Mouse (Mus musculus) lung, adult 2 months (tissue): Measurements from ENCODE around the gene Ago1. TPM values are rescaled to one million over a fixed set of nuclear protein-coding genes. Genes with fewer than 3 reads are reported as not detected.

Experiments used
- DNase-seq: peaks from one replicate; pipeline ENCODE4 v3.0.0; 2022
- H3K4me1 ChIP-seq: fragments of 200-500 bp; 2 replicates; pipeline ENCODE4 v1.6.1; 2011; ENCODE audit warnings: low read length; ENCODE audit not compliant: control insufficient read depth, insufficient read depth
- H3K4me3 ChIP-seq: fragments of 200-500 bp; replicated peaks from 2 replicates; pipeline ENCODE3; 2011; ENCODE audit warnings: low read depth, mild to moderate bottlenecking, control low read depth, low read length; ENCODE audit errors: extremely low read depth
- CTCF ChIP-seq: fragments of 200-500 bp; IDR thresholded peaks from 2 replicates; pipeline ENCODE4 v1.5.1; 2011; ENCODE audit warnings: mild to moderate bottlenecking, low read length, control low read depth; ENCODE audit not compliant: insufficient read depth
- POLR2A ChIP-seq: fragments of 200-500 bp; IDR thresholded peaks from 2 replicates; pipeline ENCODE4 v1.6.1; 2011; ENCODE audit warnings: low read depth, mild to moderate bottlenecking, control low read depth, low read length, borderline replicate concordance; ENCODE audit errors: extremely low read depth
- WGBS: fragments of 180-500 bp; shearing (Covaris S2); methylation state at CpG from one replicate; pipeline ENCODE4 v1.1.7; 2018; 5-methylcytosine and 5-hydroxymethylcytosine counted together
- polyA plus RNA-seq: library from polyadenylated mRNA; depleted of rRNA; stranded (reverse); fragments of >200 nt; gene quantifications from 2 replicates; pipeline ENCODE4 v1.2.3, GENCODE M21; 2012; rRNA removed

Gene Ago1
- polyA plus RNA-seq, 1 experiment, result 35.0 TPM

DNA sequence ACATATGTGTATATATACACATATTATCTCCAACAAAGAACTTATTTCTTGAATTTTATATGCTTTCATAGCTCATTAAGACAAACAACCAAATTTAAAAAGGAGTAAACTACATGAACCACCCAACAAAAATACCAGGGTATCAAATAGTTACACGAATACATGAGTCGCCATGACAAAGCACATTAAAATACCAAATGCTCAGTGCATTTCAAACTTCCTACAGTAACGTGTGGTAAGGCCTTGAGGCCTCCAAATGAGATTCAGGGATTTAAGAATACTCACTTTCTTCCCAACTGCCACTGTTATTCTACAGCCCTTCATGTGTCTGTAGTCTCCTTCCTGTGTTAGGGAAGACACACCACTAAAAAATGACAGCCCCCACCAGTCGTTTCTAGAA is 36.6 kb downstream of the Ago1 start:
- Histone ChIP-seq H3K4me1 (no peaks in the 10 kb centered on the region), H3K4me3 (no peak overlapping the region)
- no peak for DNase-seq
- no peak for TF ChIP-seq CTCF
- TF ChIP-seq POLR2A, result no peak
- 78% methylated on average over 4 of the region's 4 CpGs for WGBS

DNA sequence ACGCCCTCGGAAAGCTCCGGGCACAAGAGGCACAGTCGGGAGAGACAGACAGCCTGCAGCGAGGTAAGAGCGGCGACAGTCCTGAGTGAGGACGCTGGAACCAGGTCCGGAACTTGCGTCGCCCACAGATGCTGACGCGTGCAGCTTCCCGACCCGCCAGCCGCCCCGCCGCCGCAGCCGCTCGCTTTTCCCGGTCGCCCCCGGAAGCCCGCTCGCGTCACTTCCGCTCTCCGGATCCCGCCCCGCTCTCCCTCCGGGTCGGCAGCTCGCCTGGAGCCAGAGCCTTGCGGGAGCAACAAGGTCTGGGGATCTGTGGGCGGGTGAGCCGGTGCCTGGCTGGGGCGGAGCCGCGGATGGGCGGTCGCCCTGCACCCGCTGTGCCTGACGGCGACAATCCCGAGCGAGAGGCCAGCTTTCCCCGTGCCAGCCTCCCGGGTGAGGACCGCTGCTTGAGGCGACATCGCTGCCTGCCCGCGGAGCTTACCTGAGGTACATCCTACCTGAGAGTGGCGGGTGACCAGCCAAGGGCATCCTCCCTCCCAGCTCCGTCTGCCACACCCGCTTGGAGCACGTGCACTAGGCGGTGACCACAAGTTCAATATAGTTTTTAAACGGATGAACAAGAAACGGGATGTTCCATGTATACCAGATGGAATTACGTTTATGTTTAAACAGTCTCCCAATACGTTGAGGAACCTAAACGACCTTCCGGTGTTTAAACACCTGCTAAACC is 38.9 kb downstream of the Ago1 start, which contains the start of gene Ago3:
Gene Ago3, minus strand, starts transcription at position 210 of the 733 bp plus-strand sequence.
- under 1% methylated on average over 65 of the region's 65 CpGs for WGBS
- TF ChIP-seq CTCF (no peak), POLR2A (peak; percentile 86; the same call in 1 of the 2 replicates)
- Histone ChIP-seq H3K4me1 (no peaks in the 10 kb centered on the region), H3K4me3 (peak within 1 kb of the TSS; percentile 86)
- peak; percentile 96 for DNase-seq

DNA sequence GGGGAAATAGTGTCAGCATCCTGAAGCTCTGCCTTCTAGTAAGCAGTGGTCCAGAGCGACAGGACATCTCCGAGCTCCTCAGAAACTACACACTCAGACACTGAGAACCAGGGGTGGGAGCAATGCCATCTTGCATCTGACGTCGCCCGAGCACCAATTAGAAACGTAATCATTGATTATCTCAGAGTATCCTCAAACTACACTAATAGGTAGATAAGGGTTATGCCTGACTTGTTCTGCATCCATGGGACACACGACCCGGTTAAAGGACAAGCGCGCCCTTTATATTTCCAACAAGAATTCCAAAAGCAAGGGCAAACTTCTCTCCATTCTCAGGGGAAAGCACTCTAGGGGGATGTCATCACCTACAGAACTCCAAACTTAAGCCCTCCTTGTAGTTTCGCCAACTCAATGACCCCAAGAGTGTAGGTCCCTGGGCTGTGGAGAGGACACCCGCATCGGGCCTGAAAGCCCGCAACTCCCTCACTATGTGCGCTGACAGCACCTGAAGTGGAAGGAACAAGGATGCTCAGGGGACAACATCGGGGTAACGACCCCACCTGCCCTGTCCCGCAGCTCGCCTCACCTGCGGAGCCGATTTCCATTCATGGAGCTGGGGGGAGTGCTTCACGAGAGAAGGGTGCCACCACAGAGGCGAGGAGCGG is 39.6 kb downstream of the Ago1 start:
- Histone ChIP-seq H3K4me3 (peak overlapping the region; percentile 86), H3K4me1 (no peaks in the 10 kb centered on the region)
- TF ChIP-seq CTCF, result no peak
- no peak for TF ChIP-seq POLR2A
- WGBS, result 2% methylated on average over 24 of the region's 24 CpGs
- no peak for DNase-seq

DNA sequence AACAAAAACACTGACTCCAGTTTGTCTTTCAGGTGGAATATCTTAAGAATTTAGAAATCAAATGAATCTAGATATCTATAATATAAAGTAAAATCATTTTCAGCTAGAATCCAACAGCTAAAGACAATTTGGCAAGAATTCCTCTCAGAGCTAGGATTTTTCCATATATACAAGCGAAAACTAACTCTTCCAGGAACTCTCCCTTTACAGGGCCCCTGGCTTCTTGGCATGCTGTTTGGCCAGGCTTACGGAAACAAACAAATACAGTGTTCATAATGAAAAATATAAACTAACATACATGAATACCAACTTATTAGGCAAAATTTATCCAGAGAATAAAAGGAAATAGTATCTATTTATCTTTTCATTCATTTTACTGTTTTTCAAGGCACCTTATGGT is 44.5 kb downstream of the Ago1 start:
- 66% methylated on average over 2 of the region's 2 CpGs for WGBS
- TF ChIP-seq CTCF, result no peak
- TF ChIP-seq POLR2A, result no peak
- no peaks in the 10 kb centered on the region for H3K4me1 ChIP-seq
- no peak overlapping the region for H3K4me3 ChIP-seq
- no peak for DNase-seq

DNA sequence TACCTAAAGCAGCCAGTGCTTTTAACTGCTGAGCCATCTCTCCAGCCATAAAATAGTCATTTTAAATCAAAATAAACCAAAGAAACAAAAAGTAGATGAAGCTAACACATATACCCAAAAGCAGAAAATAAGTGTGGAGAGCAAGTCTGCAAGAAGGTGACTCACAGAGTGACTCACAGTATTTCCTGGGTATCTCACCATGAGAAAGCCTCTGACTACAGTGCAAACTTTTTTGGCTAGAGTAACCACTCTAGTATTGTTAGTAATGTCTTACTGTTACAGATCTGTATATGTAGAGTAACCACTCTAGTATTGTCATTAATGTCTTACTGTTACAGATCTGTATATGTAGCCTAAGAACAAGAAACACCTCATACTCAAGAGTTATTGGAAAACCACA is 52.7 kb downstream of the Ago1 start:
- no peaks in the 10 kb centered on the region for H3K4me1 ChIP-seq
- H3K4me3 ChIP-seq, result no peak overlapping the region
- no peak for DNase-seq
- TF ChIP-seq POLR2A (no peak), CTCF (no peak)

DNA sequence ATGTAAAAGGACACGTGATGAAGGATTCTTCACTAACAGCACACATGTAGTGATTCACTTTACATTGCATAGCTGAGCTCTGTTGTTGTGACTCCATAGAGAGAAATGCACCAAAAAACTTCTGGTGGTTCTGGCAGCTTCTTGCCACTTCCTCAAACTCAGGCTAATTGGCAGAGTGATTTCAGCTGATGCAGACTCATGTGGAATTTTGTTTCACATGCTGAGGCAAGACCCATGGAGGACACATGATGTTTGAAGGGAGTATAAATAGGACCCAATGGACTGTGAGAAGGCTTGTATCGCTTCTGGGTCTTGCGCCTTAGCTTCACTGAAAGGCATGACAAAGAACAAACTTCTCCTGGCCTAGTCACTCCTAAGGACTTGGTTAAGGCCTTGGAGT is 55.9 kb downstream of the Ago1 start:
- TF ChIP-seq POLR2A (no peak), CTCF (no peak)
- no peak overlapping the region for H3K4me3 ChIP-seq
- no peaks in the 10 kb centered on the region for H3K4me1 ChIP-seq
- DNase-seq, result no peak
- WGBS, result 89% methylated on average over 3 of the region's 3 CpGs

Other genes starting within 250 kb of the Ago1 start
- 153 and 194 TPM in 2 replicates for gene Map7d1, start 212.2 kb downstream of the Ago1 start, polyA plus RNA-seq
- gene Trappc3, start 206.3 kb downstream of the Ago1 start, polyA plus RNA-seq, result 31.7 and 51.1 TPM in 2 replicates
- gene Col8a2, start 181.8 kb downstream of the Ago1 start, polyA plus RNA-seq, result 3.5 and 4.4 TPM in 2 replicates
- gene Adprhl2, start 146.9 kb downstream of the Ago1 start, polyA plus RNA-seq, result 42.2 and 49.0 TPM in 2 replicates
- gene Tekt2, start 142.9 kb downstream of the Ago1 start, polyA plus RNA-seq, result 12.9 and 18.6 TPM in 2 replicates
- gene Ago3, start 39.0 kb downstream of the Ago1 start, polyA plus RNA-seq, result 17.6 and 23.4 TPM in 2 replicates
- gene Ago4, start 64.9 kb upstream of the Ago1 start, polyA plus RNA-seq, result 2.9 and 4.2 TPM in 2 replicates
- gene Clspn, start 88.4 kb upstream of the Ago1 start, polyA plus RNA-seq, result 0.12 and 0.44 TPM in 2 replicates
- gene 5730409E04Rik, start 141.2 kb upstream of the Ago1 start, polyA plus RNA-seq, result 13.5 and 15.2 TPM in 2 replicates
- gene Psmb2, start 209.0 kb upstream of the Ago1 start, polyA plus RNA-seq, result 110 and 146 TPM in 2 replicates